Mouse (Mus musculus): Measurements from ENCODE around the gene Enoph1.
A peak's percentile ranks its signal among the peaks of the same experiment; 100 is the strongest.

The Enoph1 gene

DNA sequence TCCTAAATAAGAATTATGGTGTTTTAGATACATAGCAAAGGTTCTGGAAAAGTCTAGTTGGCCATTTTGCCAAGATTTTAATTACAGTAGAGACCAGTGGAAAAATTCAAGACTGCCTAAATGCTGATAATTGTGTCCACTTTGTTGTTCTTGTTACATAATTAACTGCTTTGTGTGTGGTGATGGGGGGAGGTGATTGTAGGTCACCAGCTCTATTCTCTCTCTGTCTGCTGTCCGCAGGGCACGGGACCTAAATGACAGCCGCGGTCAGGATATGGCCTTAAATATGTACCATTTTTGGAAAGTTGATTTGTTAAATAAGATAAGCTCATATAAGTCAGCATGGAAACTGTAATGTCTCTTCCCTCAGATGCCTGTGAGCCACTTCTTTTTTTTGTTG, 1.5 kb downstream of the Enoph1 start:
- no peak for DNase-seq

DNA sequence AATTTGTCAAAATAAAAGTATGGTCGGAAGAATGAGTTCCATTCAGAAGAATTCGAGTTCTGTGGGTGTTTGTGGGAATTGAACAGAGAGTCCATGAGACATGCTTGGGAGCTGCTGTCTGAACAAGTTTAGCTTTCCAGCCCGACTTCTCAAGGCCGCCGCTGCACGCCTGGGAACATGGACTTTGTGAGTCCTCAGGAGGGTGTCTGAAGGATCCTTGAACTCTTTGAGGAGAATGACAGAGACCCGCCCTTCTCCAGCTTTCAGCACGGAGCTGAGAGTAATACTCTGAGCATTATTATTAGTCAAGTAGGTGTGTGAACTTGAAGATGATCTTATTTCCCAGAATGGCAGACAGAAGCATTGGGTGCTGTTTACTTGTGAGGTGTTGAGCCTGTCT, 2.7 kb downstream of the Enoph1 start:
- no peak for DNase-seq

DNA sequence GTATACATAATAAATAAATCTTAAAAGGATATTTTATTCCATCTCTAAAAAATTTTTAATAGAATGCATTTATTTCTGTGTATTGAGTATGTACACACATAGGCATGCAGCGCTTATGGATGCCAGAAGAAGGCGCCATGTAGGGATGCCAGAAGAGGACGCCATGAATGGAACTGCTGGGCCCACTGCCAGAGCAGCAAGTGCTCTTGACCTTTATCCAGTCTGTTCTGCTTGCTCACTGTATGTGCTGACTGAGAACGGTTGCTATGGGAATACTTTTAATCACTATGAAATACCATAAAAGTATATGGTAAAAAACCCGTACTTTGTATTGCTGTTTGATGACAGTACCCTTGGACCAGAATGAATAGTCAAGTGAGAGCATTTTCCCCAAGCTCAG, 3.6 kb downstream of the Enoph1 start:
- no peak for DNase-seq

DNA sequence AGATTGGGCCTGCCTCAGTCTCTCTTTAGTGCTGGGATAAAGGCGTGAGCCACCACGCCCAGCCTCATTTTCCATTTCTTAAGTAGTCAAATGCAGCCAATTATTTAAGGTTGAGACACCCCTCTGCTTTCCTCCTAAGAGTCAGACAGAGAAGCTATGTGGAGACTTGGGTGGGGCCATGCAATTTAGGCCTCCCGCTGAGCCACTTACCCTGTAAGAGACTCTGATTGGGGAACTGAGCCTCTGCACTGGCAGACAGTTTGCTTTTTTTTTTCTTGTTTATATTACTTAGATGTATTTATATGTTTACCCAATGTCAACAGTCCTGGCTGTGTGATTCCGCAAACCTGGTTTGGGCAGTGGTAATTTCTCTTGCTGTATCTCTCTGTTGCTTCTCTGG, 4.2 kb downstream of the Enoph1 start:
- DNase-seq = no peak

DNA sequence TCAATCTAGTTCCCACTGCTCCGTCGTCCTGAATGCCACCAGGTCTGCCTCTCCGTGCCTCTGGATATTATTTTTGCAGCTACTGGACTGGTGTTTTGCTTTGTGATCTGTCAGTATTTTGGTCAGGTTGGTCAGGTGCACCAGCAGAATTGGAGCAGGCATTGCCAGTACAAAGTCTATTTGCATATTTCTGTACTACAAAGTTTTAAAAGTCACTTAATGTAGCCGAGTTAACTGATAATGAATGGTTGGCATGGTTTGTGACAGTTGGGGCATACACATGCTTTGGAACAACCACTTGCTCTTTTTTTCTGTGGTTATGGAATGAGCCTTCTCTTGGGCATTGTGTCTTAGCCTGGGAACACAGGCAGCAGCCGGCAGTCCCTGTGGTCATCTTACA, 4.8 kb downstream of the Enoph1 start:
- DNase-seq = no peak

DNA sequence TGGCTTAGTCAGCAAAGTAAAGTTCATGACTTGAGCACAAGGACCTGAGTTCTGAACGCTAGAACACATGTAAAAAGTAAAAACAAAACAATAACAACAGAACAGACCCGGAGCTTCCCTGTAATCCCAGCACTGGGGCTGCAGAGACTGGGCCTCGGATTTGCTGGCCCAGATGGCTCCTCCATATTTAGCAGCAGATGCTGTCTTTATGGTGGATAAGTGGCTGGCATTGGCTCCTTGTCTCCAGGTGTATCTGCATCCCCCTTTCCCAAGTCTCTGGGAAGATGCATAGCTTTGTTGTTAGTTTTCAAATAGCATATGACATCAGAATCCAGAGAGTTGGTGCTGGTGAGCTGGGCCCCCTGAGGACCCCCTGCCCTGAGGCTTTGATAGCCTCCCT, 6.3 kb downstream of the Enoph1 start:
- DNase-seq = no peak

DNA sequence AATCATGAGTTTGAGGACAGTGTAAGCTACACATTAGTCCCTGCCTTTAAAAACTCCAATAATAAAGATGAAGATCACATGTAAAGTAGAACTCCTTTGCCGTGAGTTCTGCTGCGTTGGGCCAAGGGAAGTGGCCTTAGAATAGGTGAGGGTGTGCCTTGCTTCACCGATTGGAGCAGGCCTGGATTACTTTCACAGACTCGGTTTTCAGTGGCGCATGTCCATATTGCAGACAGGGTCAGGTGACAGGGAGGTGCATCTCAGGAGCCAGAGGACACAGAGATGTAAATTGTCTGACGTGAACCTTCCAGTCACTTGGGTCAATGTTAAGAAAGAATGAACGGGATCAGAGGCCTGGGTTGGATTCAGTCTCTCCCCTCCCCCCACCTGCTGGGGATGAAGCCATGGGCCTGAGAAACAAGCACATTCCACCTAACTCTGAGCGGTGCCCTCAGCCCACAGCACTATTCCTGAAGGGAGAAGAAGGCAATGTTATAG, 7.4 kb downstream of the Enoph1 start:
- no peak for DNase-seq

DNA sequence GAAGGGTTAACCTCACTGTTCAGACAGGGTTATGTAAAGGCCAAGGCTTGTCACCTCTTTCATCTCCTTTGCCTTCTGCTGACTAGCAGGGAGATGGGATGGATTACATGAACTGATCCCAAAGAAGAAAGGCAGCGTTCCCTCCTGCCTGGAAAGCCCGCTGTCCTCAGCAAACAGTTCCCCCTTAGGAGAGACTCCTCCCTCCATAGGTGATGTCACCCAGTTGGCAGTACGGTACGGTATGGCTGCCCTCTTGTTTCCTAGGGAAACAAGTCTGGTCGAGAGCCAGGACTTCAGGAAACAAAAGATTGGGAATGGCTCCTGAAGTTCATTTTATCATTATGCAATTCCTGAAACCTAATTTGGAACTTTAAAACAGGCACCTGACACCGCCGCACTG, 8.1 kb downstream of the Enoph1 start:
- no peak for DNase-seq

DNA sequence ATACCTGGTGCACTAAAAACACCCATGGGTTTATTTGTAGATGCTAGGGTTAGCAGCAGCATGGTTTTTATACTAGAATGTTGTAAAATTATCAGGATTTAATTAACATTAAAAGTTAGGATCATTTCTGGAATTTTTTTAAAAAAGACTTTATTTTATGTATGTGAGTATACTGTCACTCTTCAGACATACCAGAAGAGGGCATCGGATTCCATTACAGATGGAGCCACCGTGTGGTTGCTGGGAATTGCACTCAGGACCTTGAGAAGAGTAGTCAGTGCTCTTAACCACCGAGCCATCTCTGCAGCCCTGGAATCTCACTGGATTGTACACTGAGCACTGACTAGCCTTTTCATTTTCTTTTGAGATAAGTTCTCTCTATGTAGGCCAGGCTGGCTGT, 10.1 kb downstream of the Enoph1 start:
- DNase-seq = no peak

DNA sequence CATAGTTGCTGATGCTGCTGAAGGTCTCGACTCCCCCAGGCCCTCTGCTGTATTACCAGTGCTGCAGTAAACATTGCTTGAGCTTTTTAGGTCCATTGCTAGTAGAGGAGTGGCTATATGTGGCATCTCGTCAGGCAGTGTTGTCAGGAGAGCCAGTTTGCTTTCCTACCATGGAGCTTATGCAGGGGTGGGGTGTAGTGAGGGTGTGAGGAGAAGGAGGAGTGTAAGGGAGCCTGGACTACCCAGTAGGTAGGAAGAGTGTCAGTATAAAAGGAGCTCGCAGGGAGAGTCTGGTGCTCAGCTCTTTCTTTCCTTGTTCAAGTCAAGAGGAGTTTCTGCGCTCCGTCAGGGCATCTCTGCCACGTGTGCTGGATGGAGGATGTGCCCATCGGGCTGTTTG, 12.9 kb downstream of the Enoph1 start:
- no peak for DNase-seq

DNA sequence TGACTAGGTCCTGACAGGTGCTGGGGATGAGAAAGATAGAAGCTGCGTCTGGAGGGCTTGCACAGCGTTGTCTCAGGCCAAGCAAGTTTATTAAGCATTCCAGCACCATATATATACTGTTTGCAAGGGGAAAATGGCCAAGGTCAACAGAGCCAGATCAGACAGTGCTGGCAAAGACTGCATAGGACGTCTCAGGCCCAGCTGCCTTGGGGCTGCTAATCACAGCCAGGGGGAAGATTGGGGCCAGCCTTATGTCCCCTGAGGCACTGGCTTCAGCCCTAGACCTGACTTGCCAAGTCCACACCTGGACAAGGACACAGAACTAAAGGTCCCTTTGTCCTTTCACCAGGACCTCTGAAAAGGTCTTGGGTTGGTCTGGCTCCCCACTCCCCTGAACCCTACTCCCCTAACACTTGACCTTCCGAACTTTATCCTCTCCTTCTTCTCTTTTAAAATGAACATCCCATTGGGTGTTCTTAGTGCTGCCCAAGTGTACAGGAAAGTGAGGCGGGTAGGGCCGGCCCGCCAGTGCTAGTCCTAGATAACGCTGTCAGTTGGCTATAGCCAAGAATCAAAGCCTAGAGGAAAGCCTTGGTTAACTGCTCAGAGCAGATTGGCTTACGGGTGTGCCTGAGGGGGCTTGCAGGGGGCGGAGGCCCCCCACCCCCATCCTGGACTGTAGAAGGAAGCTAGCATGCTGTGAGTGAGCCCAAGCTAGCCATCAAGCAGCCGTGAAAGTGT, 15.2 kb downstream of the Enoph1 start:
- no peak for DNase-seq

DNA sequence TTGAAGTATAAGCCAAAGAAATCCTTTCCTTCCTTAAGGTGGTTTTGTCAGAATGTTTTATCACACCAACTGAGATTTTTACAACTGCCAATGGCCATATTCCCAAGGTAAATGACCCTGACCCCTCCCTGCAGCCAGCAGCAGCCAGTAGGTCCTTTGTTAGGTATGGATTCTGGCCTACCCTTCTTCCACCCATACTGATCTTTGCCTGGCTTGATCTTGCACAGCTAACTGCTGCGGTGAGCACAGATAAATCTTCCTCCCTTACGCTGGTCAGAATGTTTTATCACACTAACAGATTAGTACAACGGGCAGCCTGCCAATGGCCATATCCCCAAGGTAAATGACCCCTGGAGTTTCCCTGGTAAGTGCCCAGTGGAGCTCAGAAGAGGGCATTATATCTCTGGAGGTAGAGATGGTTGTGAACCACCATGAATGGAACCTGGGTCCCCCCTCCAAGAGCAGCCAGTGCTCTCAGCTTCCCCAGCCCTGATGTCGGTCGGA, 16.1 kb downstream of the Enoph1 start:
- DNase-seq = no peak

DNA sequence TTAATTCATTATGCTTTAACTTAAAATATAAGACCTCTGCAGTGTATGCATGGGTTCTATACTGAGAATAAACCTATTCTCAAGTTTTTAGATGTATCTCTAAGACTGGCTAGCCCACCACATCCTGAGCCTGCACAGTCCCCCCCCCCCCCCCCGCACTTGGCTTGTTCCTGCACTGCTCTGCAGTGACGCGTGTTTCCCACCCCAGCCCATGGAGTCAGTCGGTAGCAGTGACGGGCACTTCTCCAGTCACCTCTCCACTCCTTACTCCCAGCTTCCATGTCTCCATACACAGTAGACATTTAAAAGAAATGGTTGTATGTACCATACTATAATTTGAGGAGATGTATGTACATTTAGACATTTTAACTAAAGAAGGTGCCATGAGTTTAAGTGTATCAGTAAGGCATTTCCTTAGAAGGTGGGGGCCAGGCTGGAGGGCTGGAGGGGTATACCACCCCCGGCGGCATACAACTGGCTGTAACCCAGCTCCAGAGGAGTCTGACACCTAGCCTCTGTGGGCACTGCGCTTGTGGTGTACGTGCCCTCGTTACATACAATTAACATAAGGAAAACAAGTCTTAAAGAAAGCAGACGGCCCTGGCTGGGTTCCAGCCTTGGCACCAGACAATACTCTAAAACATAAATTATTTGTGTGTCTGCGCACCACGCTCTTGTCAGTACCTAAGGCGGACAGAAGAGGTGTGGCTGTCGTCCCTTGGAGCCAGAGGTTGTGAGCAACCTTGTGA, 17.9 kb downstream of the Enoph1 start:
- no peak for DNase-seq

DNA sequence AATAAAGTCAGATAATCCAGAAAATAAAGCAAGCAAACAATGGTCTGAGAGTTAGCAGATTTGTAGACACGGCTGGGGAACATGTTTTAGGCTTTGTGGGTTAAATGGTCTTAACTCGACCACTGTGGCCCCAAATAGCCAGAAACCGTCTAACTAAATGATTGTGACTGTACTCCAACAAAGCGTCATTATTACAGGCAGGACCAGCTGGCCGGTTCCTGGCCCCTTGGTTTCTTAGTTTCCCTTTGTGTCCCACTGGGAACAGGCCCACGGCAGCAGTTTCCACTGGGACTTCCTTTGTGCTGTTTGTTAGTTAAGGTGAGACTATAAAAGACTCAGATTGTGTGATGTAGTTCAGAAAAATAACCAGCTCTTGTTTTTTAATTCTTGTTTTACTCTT, 18.9 kb downstream of the Enoph1 start:
- no peak for DNase-seq

DNA sequence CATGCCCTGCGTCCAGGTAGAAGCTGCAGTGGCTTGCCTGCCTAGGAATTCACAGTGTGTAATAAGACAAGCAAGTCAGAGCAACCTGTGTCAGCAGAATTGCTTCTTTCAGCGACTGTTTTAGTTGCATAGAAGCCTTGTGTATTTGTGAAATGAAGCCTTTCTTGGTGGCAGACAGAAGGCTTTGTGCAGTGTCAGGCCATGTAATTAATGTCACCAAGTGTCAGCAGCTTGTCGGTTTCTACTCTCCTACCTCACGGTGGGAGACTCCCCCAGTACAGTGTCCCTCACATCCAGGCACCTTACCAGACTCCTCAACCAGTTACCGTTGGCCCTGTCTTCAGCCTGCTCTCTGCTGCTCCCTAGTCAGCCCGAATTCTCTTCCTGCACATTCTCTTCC, 19.5 kb downstream of the Enoph1 start:
- no peak for DNase-seq

DNA sequence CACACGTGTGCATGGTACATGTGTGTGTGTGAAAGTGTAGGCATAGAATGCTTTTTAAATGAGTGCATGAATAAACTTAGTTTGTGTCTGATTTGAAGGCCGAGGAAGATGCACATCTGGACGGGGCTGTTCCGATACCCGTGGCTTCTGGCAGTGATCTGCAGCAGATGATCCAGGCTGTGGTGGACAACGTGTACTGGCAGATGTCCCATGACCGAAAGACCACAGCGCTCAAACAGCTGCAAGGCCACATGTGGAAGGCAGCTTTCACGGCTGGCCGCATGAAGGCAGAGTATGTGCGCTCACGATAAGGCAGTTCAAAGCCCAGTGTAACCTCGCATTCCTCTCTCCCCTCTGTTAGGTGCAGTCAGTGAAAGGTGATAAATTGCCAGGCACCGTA, 21.1 kb downstream of the Enoph1 start:
- DNase-seq = no peak

DNA sequence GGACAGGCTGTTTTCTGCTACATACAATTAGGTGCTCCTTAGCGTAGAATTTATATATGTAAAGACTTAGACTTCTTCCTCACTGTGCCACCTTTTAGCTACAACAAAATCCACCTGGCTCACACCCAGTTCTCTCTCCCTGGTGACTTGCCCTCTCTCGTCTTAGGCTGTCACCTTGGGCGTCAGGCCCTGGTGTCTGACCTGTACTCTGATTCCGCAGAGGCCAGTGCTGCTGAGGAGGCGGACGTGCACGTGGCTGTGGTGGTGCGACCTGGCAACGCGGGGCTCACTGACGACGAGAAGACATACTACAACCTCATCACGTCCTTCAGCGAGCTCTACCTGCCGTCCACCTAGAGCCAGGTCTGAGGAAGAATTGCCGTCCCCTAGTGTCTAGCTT, 27.8 kb downstream of the Enoph1 start:
- DNase-seq = no peak

DNA sequence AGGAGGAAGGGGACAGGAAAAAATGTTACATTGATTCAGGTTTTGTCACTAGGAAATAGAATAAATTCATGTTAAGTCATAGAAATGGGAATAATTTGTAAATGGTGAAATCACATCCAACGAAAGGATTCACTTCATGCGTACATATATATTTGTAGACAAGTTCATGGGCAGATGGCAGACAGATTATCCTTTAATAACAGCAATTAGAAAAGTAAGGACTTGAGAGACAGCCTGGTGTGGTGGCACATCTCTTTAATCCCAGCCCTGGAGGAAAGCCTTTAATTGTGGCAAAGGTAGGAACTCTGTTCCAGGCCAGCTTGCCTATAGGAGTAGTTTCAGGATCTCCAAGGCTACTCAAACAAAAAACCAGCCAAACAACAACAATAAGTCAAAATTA, 29.7 kb downstream of the Enoph1 start:
- DNase-seq = no peak

DNA sequence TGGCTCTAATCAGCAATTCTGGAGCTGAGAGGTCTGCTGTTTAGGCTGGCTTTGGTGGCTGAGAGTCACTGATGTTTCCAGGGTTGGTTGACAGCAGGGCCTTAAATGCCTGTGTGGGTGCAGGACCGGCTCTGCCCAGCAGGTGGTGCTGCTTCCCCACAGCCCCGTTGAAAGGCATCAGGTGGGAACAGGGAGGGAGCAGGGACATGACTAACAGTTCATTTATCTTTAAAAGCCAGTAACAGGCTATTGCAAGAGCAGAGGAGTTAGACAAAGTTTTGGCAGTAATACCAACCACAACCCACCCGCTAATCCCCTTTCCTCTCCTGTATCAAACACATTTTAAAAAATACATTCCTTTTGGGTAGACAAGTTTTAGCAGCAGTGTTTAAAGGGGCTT, 30.5 kb downstream of the Enoph1 start:
- peak; percentile 89 to 91 for DNase-seq

DNA sequence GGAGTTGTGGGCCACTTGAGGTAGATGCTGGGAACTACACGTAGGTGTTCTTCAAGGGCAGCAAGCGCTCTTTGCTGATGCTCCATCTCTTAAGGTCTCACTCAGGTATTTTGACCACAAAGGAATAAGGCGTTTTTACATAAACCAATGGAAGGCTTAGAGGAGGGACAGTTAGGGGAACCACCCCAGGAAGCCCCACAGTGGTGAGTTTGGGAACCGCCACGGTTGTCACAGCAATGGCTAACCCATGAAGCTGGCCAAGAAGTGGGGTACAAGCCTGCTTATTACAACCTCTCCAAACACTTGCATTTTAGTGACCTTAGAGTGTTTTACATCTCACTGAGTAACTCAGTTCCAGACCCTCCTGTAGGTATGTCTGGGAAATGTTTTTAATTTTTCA, 31.8 kb downstream of the Enoph1 start:
- peak in 1 of 2 experiments; percentile 18 for DNase-seq

DNA sequence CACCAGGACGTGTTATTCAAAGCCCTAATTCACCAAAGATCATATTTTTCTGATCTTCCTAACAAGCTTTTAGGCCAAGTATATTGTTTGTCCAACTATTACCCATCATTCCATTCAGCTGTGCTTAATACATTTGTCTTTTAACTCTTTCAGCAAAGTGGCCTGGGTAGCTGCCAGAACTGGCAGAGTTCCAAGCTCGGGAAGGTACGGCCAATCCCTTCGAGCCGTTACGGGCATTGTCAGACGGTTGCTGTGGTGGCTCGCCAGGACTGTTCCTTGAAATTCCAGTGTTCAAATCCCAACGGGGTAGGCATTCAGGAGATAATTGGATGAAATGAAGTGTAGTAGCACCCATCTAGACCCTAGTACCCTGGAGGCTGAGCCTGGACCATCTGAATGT, 32.8 kb downstream of the Enoph1 start:
- no peak for DNase-seq

DNA sequence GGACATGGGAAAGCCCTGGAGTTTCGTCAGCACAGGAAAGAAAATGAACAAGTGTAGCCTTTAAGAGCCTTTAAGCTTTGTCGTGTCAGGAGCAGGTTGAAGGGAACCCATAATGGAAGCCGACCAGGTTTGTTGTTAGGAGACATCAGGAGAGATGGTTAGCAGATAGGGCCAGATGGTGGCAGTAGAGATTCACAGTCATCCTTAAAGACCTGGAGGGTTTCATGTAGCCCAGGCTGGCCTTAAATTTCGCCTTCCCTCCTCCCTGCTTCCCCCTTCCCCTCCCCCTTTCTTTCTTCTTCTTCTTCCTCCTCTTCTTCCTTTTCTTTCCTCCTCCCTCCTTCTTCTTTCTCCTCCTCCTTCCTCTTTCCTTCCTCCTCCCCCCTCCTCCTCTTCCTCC, 34.8 kb downstream of the Enoph1 start:
- no peak for DNase-seq

DNA sequence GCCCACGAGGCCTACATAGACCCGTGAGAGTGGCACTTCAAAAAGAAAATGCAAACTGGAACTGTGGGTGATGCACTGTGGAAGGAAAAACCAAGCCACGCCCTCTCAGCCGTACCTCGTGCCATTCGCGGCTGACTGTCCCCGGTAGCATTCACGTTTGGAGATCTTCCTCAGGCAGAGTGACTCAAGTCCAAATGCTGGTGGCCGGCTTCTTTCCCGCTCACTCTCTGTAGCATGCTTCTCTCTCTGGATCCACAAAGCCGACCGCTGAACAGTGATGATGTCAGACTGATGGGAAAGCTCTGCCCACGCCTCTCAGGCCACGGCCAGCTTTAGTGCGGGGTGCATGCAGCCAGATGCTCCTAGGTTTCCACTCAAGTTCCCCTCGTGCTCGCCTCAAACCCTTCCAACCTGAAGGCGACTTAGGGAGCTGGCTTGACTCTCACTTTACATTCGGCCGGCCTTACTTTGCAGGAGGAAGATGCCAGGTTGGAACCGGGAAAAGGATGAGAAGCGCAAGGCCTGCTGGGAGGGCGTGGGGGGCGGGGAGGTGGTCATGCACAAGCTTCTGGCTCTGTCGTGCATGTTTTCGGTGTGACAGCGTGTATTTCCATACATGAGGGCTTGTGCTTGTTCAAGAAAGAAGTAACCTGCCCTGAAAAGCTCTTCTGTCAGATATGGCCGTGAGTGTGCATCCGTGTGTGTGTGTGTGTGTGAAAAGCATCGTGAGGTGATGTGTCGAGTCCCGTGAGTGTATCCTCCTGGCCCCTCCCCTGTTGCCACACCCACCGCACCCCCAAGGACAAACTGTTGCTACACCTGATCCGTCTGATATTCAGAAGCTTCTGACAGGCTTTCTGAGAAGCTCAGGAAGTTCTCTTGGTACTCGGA, 39.5 kb downstream of the Enoph1 start:
- peak in 1 of 2 experiments; percentile 17 for DNase-seq

Measured in B cell, adult 2 months (primary cell).